Mouse (Mus musculus) kidney, adult 18-20 months (tissue): ENCODE measurements around the gene Dnmt3c.

ENCODE experiments used
- DNase-seq: peaks from one replicate; pipeline ENCODE4 v3.0.0; 2021

Gene Dnmt3c

GRCm38 (mm10) chr2:153724424-153724823, 28.0 kb downstream of the Dnmt3c start:
- no peak for DNase-seq

GRCm38 (mm10) chr2:153724871-153725270, 28.4 kb downstream of the Dnmt3c start:
- no peak for DNase-seq

GRCm38 (mm10) chr2:153725291-153725690, 28.8 kb downstream of the Dnmt3c start:
- DNase-seq = no peak

DNA sequence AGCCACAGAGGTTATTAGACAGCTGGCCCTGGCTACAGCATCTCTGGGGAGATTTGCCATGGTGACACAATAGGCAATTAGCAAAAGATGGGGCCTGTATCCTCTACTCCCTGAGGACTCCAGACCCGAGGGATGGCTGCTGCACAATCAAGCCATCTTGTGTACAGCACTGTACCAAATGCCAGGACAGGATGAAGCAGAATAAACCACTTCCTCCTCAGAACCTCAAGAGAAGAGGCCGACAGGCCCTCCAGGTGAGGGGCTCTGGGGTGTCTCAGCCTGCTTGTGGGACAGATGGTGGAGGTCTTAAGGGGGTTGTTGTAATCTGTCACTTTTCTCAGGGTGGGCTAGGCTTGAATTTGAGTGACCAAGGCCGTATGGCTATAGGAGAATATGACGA, 37.6 kb downstream of the Dnmt3c start:
- no peak for DNase-seq

GRCm38 (mm10) chr2:153740500-153741436, 44.3 kb downstream of the Dnmt3c start, which contains the start of gene Mapre1:
Gene Mapre1, plus strand, starts transcription at chr2:153741274.
- peak; percentile 99 for DNase-seq

- DNase-seq = no peak
These were observed 45.1 kb downstream of the Dnmt3c start for GRCm38 (mm10) chr2:153741437-153742065.

- no peak for DNase-seq
These were observed 51.5 kb downstream of the Dnmt3c start for GRCm38 (mm10) chr2:153747994-153748393.

DNA sequence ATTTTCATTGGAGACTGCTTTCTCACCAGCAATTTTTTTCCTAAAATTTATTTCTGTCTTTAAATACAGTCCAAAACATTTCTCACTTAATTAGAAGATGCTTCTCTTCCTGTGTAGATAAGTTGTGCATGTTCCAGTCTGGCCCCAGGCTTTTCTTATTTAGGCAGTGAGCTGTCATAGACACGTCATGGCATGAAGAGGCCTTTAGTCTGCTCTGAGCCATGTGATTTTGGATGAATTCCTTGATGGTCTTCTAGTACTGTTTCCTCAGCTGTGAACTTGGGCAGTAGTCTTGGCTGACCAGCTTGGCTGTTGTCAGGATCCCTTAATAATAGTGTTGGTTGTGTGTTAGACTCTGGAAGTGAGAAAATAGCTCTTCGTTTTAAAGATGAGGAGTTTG, 53.9 kb downstream of the Dnmt3c start:
- no peak for DNase-seq

DNA sequence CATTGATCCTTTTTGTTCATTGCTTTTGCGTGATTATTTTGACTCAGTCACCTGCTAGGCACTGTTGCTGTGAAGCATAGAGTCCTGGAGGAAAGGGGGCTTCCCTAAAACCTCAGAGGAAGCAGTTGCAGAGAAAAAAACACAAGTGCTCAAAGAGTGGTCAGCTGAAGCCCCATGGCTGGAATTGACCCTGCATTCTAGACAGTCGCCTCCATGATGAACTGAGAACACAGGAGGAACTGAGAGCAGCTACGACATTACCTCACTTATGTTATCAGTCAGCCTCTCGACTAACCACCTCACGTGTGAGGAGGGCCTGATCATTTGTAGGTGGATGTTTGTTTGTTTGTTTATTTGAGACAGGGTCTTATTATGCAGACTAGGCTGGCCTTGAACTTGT, 65.7 kb downstream of the Dnmt3c start:
- DNase-seq = no peak

DNA sequence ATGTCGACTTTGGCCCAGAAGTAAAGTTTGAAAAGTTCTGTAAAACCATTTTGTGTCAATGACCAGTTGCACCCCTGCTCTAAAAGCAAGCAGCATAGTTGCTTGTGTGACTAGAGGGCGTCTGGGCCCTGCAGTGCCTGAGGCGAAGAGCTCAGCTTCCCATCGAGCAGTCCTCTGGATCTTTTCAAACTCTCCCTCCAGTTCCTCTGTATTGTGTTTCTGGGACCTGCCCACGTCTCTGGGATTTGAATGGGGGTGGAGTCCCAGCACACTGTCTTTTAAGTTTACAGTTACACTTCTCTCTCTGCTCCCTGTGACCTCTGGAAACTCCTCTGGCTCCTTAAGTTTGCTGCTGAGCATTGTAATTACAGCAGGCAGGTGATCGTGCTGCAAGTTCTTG, 71.0 kb downstream of the Dnmt3c start:
- DNase-seq = no peak

DNA sequence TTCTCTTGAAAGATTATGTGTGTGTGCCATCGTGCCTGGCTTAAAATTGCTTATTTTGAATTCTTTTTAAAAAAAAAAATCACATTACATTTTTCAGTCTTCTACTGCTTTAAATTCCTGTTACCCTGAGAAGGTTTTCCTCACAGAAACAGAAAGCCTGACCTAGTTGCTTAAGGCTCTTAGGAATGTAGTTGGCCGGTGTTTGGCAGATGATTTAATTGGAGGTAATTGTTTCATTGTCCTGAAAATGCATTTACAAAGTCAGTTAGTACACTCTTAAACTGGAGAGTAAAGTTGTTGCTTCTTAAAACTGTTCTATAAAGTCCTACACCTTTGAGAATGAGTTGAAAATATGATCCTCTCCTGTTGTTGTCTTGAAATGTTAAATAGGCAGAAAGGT, 72.4 kb downstream of the Dnmt3c start:
- DNase-seq = no peak

GRCm38 (mm10) chr2:153772950-153773349, 76.5 kb downstream of the Dnmt3c start:
- no peak for DNase-seq

GRCm38 (mm10) chr2:153775472-153775871, 79.0 kb downstream of the Dnmt3c start:
- no peak for DNase-seq

DNA sequence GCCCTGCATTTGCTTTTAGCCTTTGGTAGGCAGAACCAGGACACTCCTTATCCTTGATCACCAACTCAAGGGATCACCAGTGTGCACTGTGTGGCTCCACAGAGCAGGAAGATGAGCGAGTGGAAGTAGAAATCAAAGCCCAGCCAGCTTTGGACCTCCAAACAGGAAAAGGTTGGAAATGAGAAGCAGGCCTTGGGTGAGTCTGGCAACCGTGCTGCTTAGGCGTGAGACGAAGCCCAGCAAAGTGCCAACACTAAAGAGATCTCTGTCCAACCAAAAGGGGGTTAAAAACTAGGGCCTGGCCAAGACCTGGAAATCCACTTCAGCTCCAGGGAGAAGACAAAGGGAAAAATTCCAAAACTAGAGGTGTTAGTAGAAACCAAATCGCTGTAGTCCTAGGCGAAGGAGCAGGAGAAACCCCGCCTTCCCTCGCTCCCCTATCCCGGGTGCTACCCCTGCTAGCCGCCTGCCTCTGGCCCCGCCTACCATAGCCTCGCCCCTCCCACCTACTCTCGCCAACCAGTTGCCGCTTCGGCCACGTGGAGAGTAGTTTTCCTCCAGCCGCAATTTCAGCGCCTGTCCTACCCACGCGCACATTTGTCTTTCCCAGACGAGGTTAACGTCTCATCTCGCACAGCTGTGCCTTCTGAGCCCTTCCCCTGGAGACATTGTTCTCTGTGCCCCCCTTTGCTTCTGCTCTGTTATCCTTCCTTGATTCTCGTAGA, 82.3 kb downstream of the Dnmt3c start:
- DNase-seq = peak; percentile 79
